Mouse (Mus musculus) C2C12 (cell line): Measurements from ENCODE around the gene Tubb4b. TPM values are rescaled to one million over a fixed set of nuclear protein-coding genes. Genes with fewer than 3 reads are reported as not detected.
A peak's percentile ranks its signal among the peaks of the same experiment; 100 is the strongest.

ENCODE experiments used
- H3K27me3 ChIP-seq: one replicate; pipeline ENCODE4 v1.6.1; 2011; ENCODE audit not compliant: control insufficient read depth, insufficient read depth, insufficient read length
- H3K36me3 ChIP-seq: one replicate; pipeline ENCODE4 v1.6.1; 2011; ENCODE audit not compliant: control insufficient read depth, insufficient read depth
- H3K4me3 ChIP-seq: one replicate; pipeline ENCODE4 v1.5.1; 2011; ENCODE audit warnings: mild to moderate bottlenecking, control low read depth; ENCODE audit not compliant: poor library complexity, insufficient read depth, severe bottlenecking
- H3K79me2 ChIP-seq: one replicate; pipeline ENCODE4 v1.6.1; 2011; ENCODE audit not compliant: control insufficient read depth, insufficient read depth
- H3K79me3 ChIP-seq: one replicate; pipeline ENCODE4 v1.6.1; 2011; ENCODE audit warnings: low read depth, control low read depth
- H3ac ChIP-seq: one replicate; pipeline ENCODE3; 2011; ENCODE audit warnings: low read depth; ENCODE audit not compliant: control insufficient read depth, insufficient read length
- CEBPB ChIP-seq: IDR thresholded peaks from one replicate; pipeline ENCODE4 v1.6.1; 2011; ENCODE audit warnings: low read depth, mild to moderate bottlenecking, control low read depth, moderate library complexity
- CTCF ChIP-seq: IDR thresholded peaks from one replicate; pipeline ENCODE4 v1.5.1; 2011; ENCODE audit not compliant: control insufficient read depth, insufficient read depth, insufficient read length
- FOSL1 ChIP-seq: IDR thresholded peaks from one replicate; pipeline ENCODE4 v1.8.0; 2011; ENCODE audit warnings: mild to moderate bottlenecking, low read length; ENCODE audit not compliant: poor library complexity, insufficient read depth, severe bottlenecking
- MAX ChIP-seq: IDR thresholded peaks from one replicate; pipeline ENCODE4 v1.6.1; 2011; ENCODE audit warnings: mild to moderate bottlenecking, control low read depth
- MYOD1 ChIP-seq: IDR thresholded peaks from one replicate; pipeline ENCODE4 v1.6.1; 2011; ENCODE audit warnings: low read depth; ENCODE audit not compliant: control insufficient read depth, insufficient read length
- MYOG ChIP-seq: IDR thresholded peaks from one replicate; pipeline ENCODE4 v1.6.1; 2011; ENCODE audit not compliant: control insufficient read depth, insufficient read length; ENCODE audit errors: extremely low read depth
- USF1 ChIP-seq: IDR thresholded peaks from one replicate; pipeline ENCODE4 v1.6.1; 2011; ENCODE audit warnings: low read depth, mild to moderate bottlenecking, control low read depth, moderate library complexity
- polyA plus RNA-seq: library from polyadenylated mRNA; unstranded; fragments of >200 nt; fragmentation: generic; extraction: Trizol; gene quantifications from one replicate; pipeline ENCODE4 v1.2.1, GENCODE M21; 2012; ENCODE audit warnings: missing spikeins

The Tubb4b gene
- polyA plus RNA-seq, 1 experiment: 800 TPM

DNA sequence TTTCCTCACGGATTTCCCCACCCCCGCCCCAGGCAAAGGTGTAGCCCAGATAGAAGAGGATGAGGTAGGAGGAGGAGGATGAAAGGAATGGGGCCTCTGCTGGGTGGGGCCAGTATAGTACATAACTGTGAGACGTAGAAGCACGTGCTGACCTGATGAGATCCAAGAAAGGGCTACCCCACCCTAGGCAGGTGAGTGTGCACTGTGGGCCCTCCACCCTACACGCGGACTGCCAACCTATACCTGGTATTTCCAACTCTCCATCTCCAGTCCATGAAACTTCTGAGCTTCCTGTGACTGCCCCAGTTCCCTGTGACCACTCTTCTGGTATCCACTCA lies 16.9 kb upstream of the Tubb4b start:
- Histone ChIP-seq H3K27me3 (peaks cover 24% of the 10 kb centered on the region), H3ac (no peak overlapping the region), H3K4me3 (no peak overlapping the region), H3K79me2 (no peaks in the 10 kb centered on the region), H3K79me3 (no peaks in the 10 kb centered on the region), H3K36me3 (peaks cover 5% of the 10 kb centered on the region)
- TF ChIP-seq USF1 (no peak), CEBPB (no peak), MYOD1 (no peak), MAX (no peak), MYOG (no peak), CTCF (no peak), FOSL1 (no peak)

DNA sequence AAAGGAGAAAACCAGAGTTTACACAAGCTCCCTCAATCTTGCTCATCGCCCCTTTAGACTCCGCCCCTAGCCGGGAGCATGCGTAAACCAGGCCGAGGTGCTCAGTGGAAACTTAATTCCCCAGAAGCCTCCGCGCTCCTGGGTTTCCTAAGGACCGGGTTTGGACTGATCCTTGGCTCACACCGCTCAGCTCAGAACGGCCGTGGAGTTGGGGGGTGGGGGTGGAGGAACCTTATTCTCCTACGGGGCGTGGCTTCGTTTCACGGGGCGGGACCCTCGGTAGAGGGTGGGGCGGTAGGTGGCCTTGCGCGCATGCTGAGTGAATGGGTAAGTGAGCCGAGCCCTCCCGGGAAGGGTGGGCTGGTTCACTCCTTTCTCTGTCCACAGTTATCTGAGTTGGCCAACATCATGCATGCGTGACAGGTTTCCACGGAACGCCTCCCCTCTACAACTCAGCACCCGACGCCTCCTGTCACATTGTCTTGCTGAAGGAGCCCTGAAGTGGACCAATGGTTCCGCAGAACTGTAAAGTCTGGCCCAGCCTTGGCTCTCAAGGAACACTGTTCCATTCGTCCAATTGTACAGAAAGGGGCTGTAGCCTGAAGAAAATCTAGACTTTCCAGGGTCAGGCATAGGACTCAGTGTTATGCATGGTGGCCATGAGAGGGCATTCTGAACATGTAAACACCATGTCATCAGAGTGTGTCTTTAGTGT lies 16.4 kb upstream of the Tubb4b start:
- TF ChIP-seq CEBPB: no peak
- no peak for TF ChIP-seq MAX
- TF ChIP-seq MYOD1: no peak
- no peak for TF ChIP-seq FOSL1
- TF ChIP-seq USF1: no peak
- TF ChIP-seq CTCF: no peak
- TF ChIP-seq MYOG: no peak
- Histone ChIP-seq H3K79me2 (no peaks in the 10 kb centered on the region), H3K79me3 (no peaks in the 10 kb centered on the region), H3K36me3 (peaks cover 5% of the 10 kb centered on the region), H3K27me3 (peaks cover 28% of the 10 kb centered on the region), H3K4me3 (no peak overlapping the region), H3ac (peak overlapping the region; percentile 5)

DNA sequence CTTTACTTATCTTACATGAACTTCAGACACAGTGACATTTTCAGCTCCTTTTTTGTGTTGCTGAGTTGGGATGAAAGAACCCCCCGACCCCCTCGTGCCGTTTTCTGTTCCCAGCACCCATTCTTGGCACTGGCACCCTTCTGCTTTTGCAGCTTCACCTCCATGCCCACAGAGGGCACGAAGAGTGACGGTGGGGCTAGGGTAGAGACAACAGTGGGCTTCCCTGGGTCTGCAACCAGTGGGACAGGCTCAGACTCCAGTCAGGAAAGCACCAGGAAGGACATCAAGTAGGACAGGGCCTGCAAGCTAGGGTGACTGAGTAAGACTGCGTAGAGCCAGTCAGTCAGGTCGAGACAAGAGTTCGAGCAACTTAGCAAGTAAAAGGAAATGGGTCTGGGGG lies 15.8 kb upstream of the Tubb4b start:
- Histone ChIP-seq H3K27me3 (peaks cover 33% of the 10 kb centered on the region), H3K79me2 (no peaks in the 10 kb centered on the region), H3ac (no peak overlapping the region), H3K4me3 (no peak overlapping the region), H3K36me3 (peaks cover 2% of the 10 kb centered on the region), H3K79me3 (no peaks in the 10 kb centered on the region)
- no peak for TF ChIP-seq USF1

DNA sequence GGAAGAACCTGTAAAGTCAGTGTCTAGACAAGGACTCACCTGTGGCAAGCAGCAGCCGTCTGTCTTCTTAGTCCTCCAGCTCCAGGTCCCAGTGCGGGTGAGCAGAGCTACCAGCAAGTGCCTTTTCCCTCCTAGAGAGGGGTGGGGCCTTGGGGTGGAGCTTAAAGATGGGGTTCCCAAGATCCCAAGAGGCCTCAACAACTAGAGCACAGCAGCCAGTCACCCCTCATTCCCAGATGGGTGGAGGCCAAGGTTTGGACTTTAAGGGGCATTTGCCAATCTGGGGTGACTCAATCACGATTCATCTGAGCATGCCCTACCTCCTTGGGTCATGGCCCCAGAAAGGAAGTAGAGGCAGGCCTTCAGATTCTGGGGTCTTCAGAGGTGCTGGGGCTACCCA lies 15.3 kb upstream of the Tubb4b start:
- Histone ChIP-seq H3K27me3 (peaks cover 34% of the 10 kb centered on the region), H3K79me3 (no peaks in the 10 kb centered on the region), H3K79me2 (no peaks in the 10 kb centered on the region), H3K36me3 (no peaks in the 10 kb centered on the region), H3K4me3 (no peak overlapping the region), H3ac (no peak overlapping the region)
- TF ChIP-seq MAX (no peak), MYOG (no peak), USF1 (no peak), FOSL1 (no peak), CTCF (no peak), CEBPB (no peak), MYOD1 (no peak)

DNA sequence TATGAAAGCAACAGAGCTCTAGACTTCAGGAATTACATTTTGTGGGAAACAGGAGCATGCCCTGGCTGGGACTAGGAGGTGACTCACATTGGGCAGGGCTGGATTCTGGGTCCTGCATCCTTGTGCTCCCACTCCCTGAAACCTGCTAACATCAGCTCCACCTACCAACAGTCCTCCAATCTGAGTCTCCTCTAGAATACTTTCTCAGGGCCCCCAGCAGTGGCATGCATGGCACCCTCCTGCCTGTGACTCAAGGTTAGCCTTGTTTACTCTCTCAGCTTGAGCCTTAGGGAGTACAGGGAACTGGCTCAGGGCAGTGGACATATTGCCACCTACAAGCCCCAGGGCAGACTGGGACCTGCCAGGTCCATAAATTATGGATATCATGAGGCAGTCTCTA lies 13.6 kb upstream of the Tubb4b start:
- Histone ChIP-seq H3K36me3 (no peaks in the 10 kb centered on the region), H3K27me3 (peaks cover 41% of the 10 kb centered on the region), H3K79me3 (no peaks in the 10 kb centered on the region), H3K4me3 (no peak overlapping the region), H3ac (no peak overlapping the region), H3K79me2 (no peaks in the 10 kb centered on the region)
- TF ChIP-seq MAX: no peak
- no peak for TF ChIP-seq CTCF
- TF ChIP-seq CEBPB: no peak
- no peak for TF ChIP-seq MYOD1
- no peak for TF ChIP-seq USF1
- TF ChIP-seq FOSL1: no peak

DNA sequence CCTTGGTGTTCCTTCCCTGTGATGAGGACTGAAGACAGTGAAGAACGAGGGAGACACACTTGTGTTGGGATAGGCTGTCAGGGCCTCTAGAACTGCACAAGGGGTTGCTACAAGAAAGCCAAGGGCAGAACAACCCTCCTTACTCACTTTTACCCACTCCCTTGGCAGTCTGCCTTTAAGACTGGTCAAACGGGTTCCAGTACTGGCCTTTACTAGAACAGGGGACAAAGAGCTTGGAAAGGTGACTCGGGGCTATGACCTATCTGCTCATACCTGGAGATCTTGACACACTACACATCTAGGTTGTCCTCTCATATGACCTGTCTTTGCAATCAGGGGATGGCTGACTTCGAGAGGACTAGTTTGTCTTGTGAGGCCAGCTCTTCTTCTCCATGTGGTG lies 13.0 kb upstream of the Tubb4b start:
- H3K79me3 ChIP-seq: no peaks in the 10 kb centered on the region
- H3K36me3 ChIP-seq: no peaks in the 10 kb centered on the region
- H3K27me3 ChIP-seq: peaks cover 42% of the 10 kb centered on the region
- H3ac ChIP-seq: no peak overlapping the region
- no peaks in the 10 kb centered on the region for H3K79me2 ChIP-seq
- TF ChIP-seq MYOD1 (no peak), MAX (no peak), CEBPB (no peak), FOSL1 (no peak)
- no peak overlapping the region for H3K4me3 ChIP-seq
